Mouse (Mus musculus) MEL (cell line): ENCODE data around the gene Tbx19. TPM values are rescaled to one million over a fixed set of nuclear protein-coding genes. Genes with fewer than 3 reads are reported as not detected.

Source experiments
- DNase-seq: peaks from one replicate; pipeline ENCODE4 v3.0.0; 2011; ENCODE audit warnings: low read depth, low spot score
- H3K27ac ChIP-seq: 2 replicates; pipeline ENCODE4 v1.5.1; 2012; ENCODE audit warnings: low read depth, mild to moderate bottlenecking, control low read depth, low read length, moderate library complexity; ENCODE audit not compliant: control insufficient read depth
- H3K27me3 ChIP-seq, 2 experiments: fragments of 150-350 bp in 1 of 2; sonication (generic) in 1 of 2; 2 replicates each; pipeline ENCODE4 v1.6.1; 2012; ENCODE audit warnings: low read length in 2 of 2, mild to moderate bottlenecking in 2 of 2, improper control_type of control experiment in 1 of 2, moderate library complexity in 1 of 2; ENCODE audit not compliant: insufficient read depth in 2 of 2, control insufficient read depth in 1 of 2
- H3K36me3 ChIP-seq, 2 experiments: 2 replicates each; pipeline ENCODE4 v1.6.1; 2012 to 2014; ENCODE audit warnings: low read length in 2 of 2, improper control_type of control experiment in 1 of 2, inconsistent platforms in 1 of 2, mild to moderate bottlenecking in 1 of 2; ENCODE audit not compliant: insufficient read depth in 2 of 2, control insufficient read depth in 1 of 2
- H3K4me1 ChIP-seq, 2 experiments: fragments of 150-350 bp in 1 of 2; sonication (generic) in 1 of 2; 2 replicates each; pipeline ENCODE4 v1.6.1; 2012; ENCODE audit warnings: low read length in 2 of 2, improper control_type of control experiment in 1 of 2, mild to moderate bottlenecking in 1 of 2; ENCODE audit not compliant: insufficient read depth in 2 of 2, control insufficient read depth in 1 of 2
- H3K4me3 ChIP-seq, 2 experiments: fragments of 150-350 bp in 1 of 2; sonication (generic) in 1 of 2; 2 replicates each; pipeline ENCODE4 v1.5.1; 2012; ENCODE audit warnings: low read depth in 2 of 2, low read length in 2 of 2, mild to moderate bottlenecking in 2 of 2, moderate library complexity in 2 of 2, control low read depth in 1 of 2, improper control_type of control experiment in 1 of 2; ENCODE audit not compliant: control insufficient read depth in 1 of 2, insufficient read depth in 1 of 2
- H3K79me2 ChIP-seq: 2 replicates; pipeline ENCODE4 v1.6.1; 2012; ENCODE audit warnings: mild to moderate bottlenecking, low read length, moderate library complexity; ENCODE audit not compliant: control insufficient read depth, poor library complexity, insufficient read depth
- H3K9ac ChIP-seq: 2 replicates; pipeline ENCODE4 v1.6.1; 2012; ENCODE audit warnings: low read depth, mild to moderate bottlenecking, control low read depth, low read length, moderate library complexity; ENCODE audit not compliant: control insufficient read depth, poor library complexity, severe bottlenecking
- H3K9me3 ChIP-seq: fragments of 150-350 bp; sonication (generic); replicated peaks from 2 replicates; pipeline ENCODE4 v1.6.1; 2012; ENCODE audit warnings: mild to moderate bottlenecking, low read length, improper control_type of control experiment, moderate library complexity; ENCODE audit not compliant: insufficient read depth
- CTCF ChIP-seq, 3 experiments: IDR thresholded peaks in 2 of 3; conservative IDR thresholded peaks in 1 of 3; 2 replicates each; pipeline ENCODE4 v1.5.1; 2011 to 2012; ENCODE audit warnings: low read length in 3 of 3, low read depth in 2 of 3, mild to moderate bottlenecking in 2 of 3, improper control_type of control experiment in 1 of 3, inconsistent platforms in 1 of 3, mixed read lengths in 1 of 3, moderate library complexity in 1 of 3; ENCODE audit not compliant: control insufficient read depth in 1 of 3, insufficient read depth in 1 of 3, poor library complexity in 1 of 3, severe bottlenecking in 1 of 3
- E2F4 ChIP-seq: IDR thresholded peaks from 2 replicates; pipeline ENCODE4 v1.6.1; 2011; ENCODE audit warnings: low read depth, low read length, improper control_type of control experiment, borderline replicate concordance
- ELF1 ChIP-seq: IDR thresholded peaks from 2 replicates; pipeline ENCODE4 v1.6.1; 2014; ENCODE audit warnings: low read depth, mild to moderate bottlenecking, inconsistent platforms, low read length, improper control_type of control experiment, moderate library complexity
- EP300 ChIP-seq, 2 experiments: IDR thresholded peaks; 2 replicates each; pipeline ENCODE4 v1.6.1; 2011; ENCODE audit warnings: improper control_type of control experiment in 2 of 2, low read length in 2 of 2, low read depth in 1 of 2, mild to moderate bottlenecking in 1 of 2
- GABPA ChIP-seq: IDR thresholded peaks from 2 replicates; pipeline ENCODE4 v1.6.1; 2012; ENCODE audit warnings: low read depth, mild to moderate bottlenecking, inconsistent platforms, low read length, improper control_type of control experiment, moderate library complexity
- GATA1 ChIP-seq: IDR thresholded peaks from 2 replicates; pipeline ENCODE4 v1.6.1; 2011; ENCODE audit warnings: low read depth, low read length, improper control_type of control experiment
- HCFC1 ChIP-seq: IDR thresholded peaks from 2 replicates; pipeline ENCODE4 v1.6.1; 2012; ENCODE audit warnings: low read depth, mild to moderate bottlenecking, inconsistent platforms, low read length, improper control_type of control experiment, moderate library complexity
- MAFK ChIP-seq: IDR thresholded peaks from 2 replicates; pipeline ENCODE4 v1.6.1; 2011; ENCODE audit warnings: low read depth, mild to moderate bottlenecking, low read length, improper control_type of control experiment, borderline replicate concordance
- MAX ChIP-seq: IDR thresholded peaks from 2 replicates; pipeline ENCODE4 v1.6.1; 2011; ENCODE audit warnings: low read length, improper control_type of control experiment
- MEF2A ChIP-seq: IDR thresholded peaks from 2 replicates; pipeline ENCODE4 v1.6.1; 2014; ENCODE audit warnings: low read depth, mild to moderate bottlenecking, inconsistent platforms, low read length, improper control_type of control experiment; ENCODE audit not compliant: poor library complexity, insufficient replicate concordance, severe bottlenecking; ENCODE audit errors: extremely low read depth
- MYC ChIP-seq: IDR thresholded peaks from 2 replicates; pipeline ENCODE4 v1.6.1; 2011; ENCODE audit warnings: low read depth, mild to moderate bottlenecking, low read length, improper control_type of control experiment, moderate library complexity
- NRF1 ChIP-seq: IDR thresholded peaks from 2 replicates; pipeline ENCODE4 v1.6.1; 2014; ENCODE audit warnings: low read depth, mild to moderate bottlenecking, inconsistent platforms, low read length, improper control_type of control experiment, moderate library complexity; ENCODE audit not compliant: poor library complexity, insufficient read depth, severe bottlenecking
- POLR2AphosphoS5 ChIP-seq: IDR thresholded peaks from 2 replicates; pipeline ENCODE4 v1.6.1; 2012; ENCODE audit warnings: low read depth, borderline replicate concordance, mild to moderate bottlenecking, inconsistent platforms, low read length, moderate library complexity, mixed read lengths
- RCOR1 ChIP-seq: IDR thresholded peaks from 2 replicates; pipeline ENCODE4 v1.6.1; 2012; ENCODE audit warnings: low read depth, mild to moderate bottlenecking, inconsistent platforms, low read length, improper control_type of control experiment
- SIN3A ChIP-seq: IDR thresholded peaks from 2 replicates; pipeline ENCODE4 v1.6.1; 2012; ENCODE audit warnings: low read length, improper control_type of control experiment, inconsistent platforms
- TBP ChIP-seq: IDR thresholded peaks from 2 replicates; pipeline ENCODE4 v1.8.0; 2011; ENCODE audit warnings: low read depth, low read length, improper control_type of control experiment
- TCF12 ChIP-seq: IDR thresholded peaks from 2 replicates; pipeline ENCODE4 v1.6.1; 2014; ENCODE audit warnings: low read depth, mild to moderate bottlenecking, inconsistent platforms, low read length, improper control_type of control experiment, moderate library complexity
- USF2 ChIP-seq, 2 experiments: IDR thresholded peaks; 2 replicates each; pipeline ENCODE4 v1.6.1; 2011 to 2012; ENCODE audit warnings: improper control_type of control experiment in 2 of 2, low read length in 2 of 2, borderline replicate concordance in 1 of 2, inconsistent platforms in 1 of 2, low read depth in 1 of 2, mild to moderate bottlenecking in 1 of 2; ENCODE audit not compliant: insufficient read depth in 1 of 2
- ZKSCAN1 ChIP-seq: IDR thresholded peaks from 2 replicates; pipeline ENCODE4 v1.6.1; 2012; ENCODE audit warnings: low read depth, mild to moderate bottlenecking, inconsistent platforms, low read length, improper control_type of control experiment, moderate library complexity
- ZNF384 ChIP-seq: IDR thresholded peaks from 2 replicates; pipeline ENCODE4 v1.6.1; 2012; ENCODE audit warnings: low read depth, mild to moderate bottlenecking, inconsistent platforms, low read length, improper control_type of control experiment
- polyA plus RNA-seq, 2 experiments: library from polyadenylated mRNA; stranded (reverse) in 1 of 2; unstranded in 1 of 2; fragments of >175 nt in 1 of 2; fragments of >200 nt in 1 of 2; gene quantifications; 2 replicates each; pipeline versions ENCODE4 v1.2.1 to v1.2.4; 2012; ENCODE audit warnings: low replicate concordance in 2 of 2, low read depth in 1 of 2; ENCODE audit not compliant: insufficient read length in 2 of 2, insufficient read depth in 1 of 2, missing spikeins in 1 of 2
- total RNA-seq: library from RNA; depleted of rRNA; stranded (reverse); fragments of 300-350 nt; gene quantifications from 2 replicates; pipeline ENCODE4 v1.2.3, GENCODE M21; 2012

The Tbx19 gene
- total and polyA plus RNA-seq, 3 experiments = 0.19 TPM; not detected in 2

DNA sequence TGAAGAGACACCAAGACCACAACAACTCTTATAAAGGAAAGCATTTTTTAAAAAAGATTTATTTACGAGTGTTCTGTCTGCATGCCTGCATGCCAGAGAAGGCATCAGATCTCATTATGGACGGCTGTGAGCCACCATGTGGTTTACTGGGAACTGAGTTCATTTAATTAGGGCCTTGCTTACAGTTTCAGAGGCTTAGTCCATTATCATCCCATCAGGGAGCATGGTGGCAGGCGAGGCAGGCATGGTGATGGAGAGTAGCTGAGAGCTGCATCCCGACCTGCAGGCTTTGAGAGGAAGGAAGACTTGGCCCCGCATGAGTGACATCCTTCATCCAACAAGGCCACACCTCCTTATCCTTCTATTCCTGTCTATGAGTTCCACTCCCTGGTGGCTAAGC, 52.1 kb downstream of the Tbx19 start:
- H3K4me1 ChIP-seq = peaks cover 0 to 20% of the 10 kb centered on the region in 2 experiments; a peak in 2 of 4 replicates
- no peak overlapping the region for H3K27ac ChIP-seq
- TF ChIP-seq ZNF384 = no peak
- TF ChIP-seq MYC = no peak
- no peak for TF ChIP-seq EP300 (IDR thresholded peaks at IDR 0.05; ENCODE audit: low read depth in 1 of 2, low read length in 2 of 2)
- no peak for TF ChIP-seq MAX
- no peak for TF ChIP-seq RCOR1
- TF ChIP-seq TCF12 = no peak

DNA sequence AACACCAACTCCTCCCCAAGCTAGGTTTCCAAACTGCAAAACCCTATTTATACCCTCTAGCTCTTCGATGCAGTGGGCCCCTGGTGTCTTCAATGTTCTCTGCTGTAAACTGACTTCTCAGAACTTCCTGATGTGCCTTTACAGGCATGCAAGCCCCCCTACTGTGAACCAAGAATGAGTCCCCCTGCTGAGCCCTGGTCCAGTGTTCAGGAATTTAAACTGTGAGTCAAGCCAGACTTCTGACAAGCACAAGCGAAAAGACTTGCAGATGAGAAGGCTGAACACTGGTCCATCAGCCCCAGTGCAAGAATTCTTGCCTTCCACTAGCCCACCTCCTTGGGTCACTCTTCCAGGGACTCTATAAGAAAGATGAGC, 54.6 kb downstream of the Tbx19 start:
- H3K9ac ChIP-seq = no peak overlapping the region
- H3K4me3 ChIP-seq = no peak overlapping the region
- H3K27ac ChIP-seq = no peak overlapping the region
- H3K27me3 ChIP-seq = no peaks in the 10 kb centered on the region
- no peaks in the 10 kb centered on the region for H3K79me2 ChIP-seq
- DNase-seq = no peak
- H3K9me3 ChIP-seq = no peaks in the 10 kb centered on the region
- peaks cover 0 to 6% of the 10 kb centered on the region in 2 experiments; a peak in 2 of 4 replicates for H3K36me3 ChIP-seq
- peaks cover 0 to 20% of the 10 kb centered on the region in 2 experiments; a peak in 2 of 4 replicates for H3K4me1 ChIP-seq
- TF ChIP-seq MEF2A (no peak), POLR2AphosphoS5 (no peak), ELF1 (no peak), HCFC1 (no peak), E2F4 (no peak), MAX (no peak), GATA1 (no peak), USF2 (IDR thresholded peaks at IDR 0.05; ENCODE audit: borderline replicate concordance in 1 of 2, insufficient read depth in 1 of 2, low read depth in 1 of 2, low read length in 2 of 2) (no peak), CTCF (IDR thresholded peaks at IDR 0.05 in 2 of 3, conservative IDR thresholded peaks at IDR 0.05 in 1 of 3; ENCODE audit: control insufficient read depth in 1 of 3, insufficient read depth in 1 of 3, low read depth in 2 of 3, low read length in 3 of 3, poor library complexity in 1 of 3, severe bottlenecking in 1 of 3) (no peak), GABPA (no peak), SIN3A (no peak), MAFK (no peak), NRF1 (no peak), TBP (no peak), ZNF384 (no peak), ZKSCAN1 (no peak)

More for the DNA sequence above, 52.1 kb downstream of the Tbx19 start:
- Histone ChIP-seq H3K9me3 (no peaks in the 10 kb centered on the region), H3K27me3 (no peaks in the 10 kb centered on the region), H3K36me3 (peaks cover 0 to 6% of the 10 kb centered on the region in 2 experiments; a peak in 2 of 4 replicates), H3K9ac (no peak overlapping the region), H3K4me3 (no peak overlapping the region), H3K79me2 (no peaks in the 10 kb centered on the region)
- no peak for DNase-seq
